Mouse (Mus musculus): Measurements from ENCODE around the gene Ly6f. TPM values are rescaled to one million over a fixed set of nuclear protein-coding genes. Genes with fewer than 3 reads are reported as not detected.

Gene Ly6f
- polyA plus RNA-seq (2015; fragmentation: Nextera tagmentation; extraction: Ambion mirVana): not detected in 2 replicates

- Histone ChIP-seq H3K4me3 (ENCODE audit: low read length) (no peak within 1 kb of the TSS), H3K27ac (ENCODE audit: low read length) (no peak within 1 kb of the TSS), H3K27me3 (ENCODE audit: control insufficient read depth, insufficient read depth, low read length) (no peaks in the 10 kb centered on the region), H3K4me2 (ENCODE audit: low read depth, low read length) (no peak within 1 kb of the TSS), H3K9ac (ENCODE audit: low read length) (no peak within 1 kb of the TSS), H3K9me3 (replicated peaks; ENCODE audit: control insufficient read depth, low read length) (no peaks in the 10 kb centered on the region), H3K4me1 (ENCODE audit: control insufficient read depth, insufficient read depth, low read length) (no peaks in the 10 kb centered on the region), H3K36me3 (ENCODE audit: control insufficient read depth, insufficient read depth) (no peaks in the 10 kb centered on the region)
- no peak for ATAC-seq (replicated peaks; ENCODE audit: extremely low read depth, insufficient read depth, low FRiP score)
Measured at GRCm38 (mm10) chr15:75268121-75268520, at the start of gene Ly6f. TSS of gene Ly6f (plus strand) at chr15:75268421.

GRCm38 (mm10) chr15:75221942-75222341 is 46.3 kb upstream of the Ly6f start:
- Histone ChIP-seq H3K4me3 (ENCODE audit: low read length) (no peak overlapping the region), H3K27me3 (ENCODE audit: control insufficient read depth, insufficient read depth, low read length) (no peaks in the 10 kb centered on the region), H3K9me3 (replicated peaks; ENCODE audit: control insufficient read depth, low read length) (no peaks in the 10 kb centered on the region), H3K9ac (ENCODE audit: low read length) (no peak overlapping the region), H3K4me1 (ENCODE audit: control insufficient read depth, insufficient read depth, low read length) (no peaks in the 10 kb centered on the region), H3K4me2 (ENCODE audit: low read depth, low read length) (no peak overlapping the region), H3K36me3 (ENCODE audit: control insufficient read depth, insufficient read depth) (no peaks in the 10 kb centered on the region), H3K27ac (ENCODE audit: low read length) (no peak overlapping the region)
- ATAC-seq (replicated peaks; ENCODE audit: extremely low read depth, insufficient read depth, low FRiP score): no peak

DNA sequence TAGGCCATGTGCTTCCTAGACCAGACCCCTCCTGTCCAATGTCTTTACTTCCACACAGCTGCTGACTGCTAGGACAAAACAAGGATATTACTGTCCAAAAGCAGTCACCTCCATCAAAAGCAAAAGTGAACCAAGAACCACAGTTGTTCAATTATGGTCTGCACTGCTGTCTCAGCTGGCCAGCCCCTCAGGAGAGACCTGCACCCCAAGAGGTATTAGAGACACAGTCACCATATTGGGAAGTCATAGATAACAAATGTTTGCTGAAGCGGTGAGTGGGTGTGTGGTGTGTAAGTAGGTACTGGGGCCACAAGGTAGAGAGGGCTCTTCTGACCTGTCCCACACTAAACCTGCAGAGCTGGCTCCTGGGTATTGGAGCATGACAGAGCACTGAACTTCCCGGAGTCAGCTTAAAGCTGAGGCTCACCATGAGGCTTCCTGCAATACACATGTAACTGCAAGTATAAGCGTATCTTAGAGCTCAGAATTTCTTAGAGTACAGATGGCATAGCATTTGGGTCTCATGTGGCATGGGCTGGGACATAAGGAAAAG is 30.4 kb upstream of the Ly6f start:
- Histone ChIP-seq H3K27me3 (ENCODE audit: control insufficient read depth, insufficient read depth, low read length) (no peaks in the 10 kb centered on the region), H3K4me2 (ENCODE audit: low read depth, low read length) (no peak overlapping the region), H3K4me1 (ENCODE audit: control insufficient read depth, insufficient read depth, low read length) (no peaks in the 10 kb centered on the region), H3K9ac (ENCODE audit: low read length) (no peak overlapping the region), H3K4me3 (ENCODE audit: low read length) (no peak overlapping the region), H3K36me3 (ENCODE audit: control insufficient read depth, insufficient read depth) (no peaks in the 10 kb centered on the region), H3K27ac (ENCODE audit: low read length) (no peak overlapping the region), H3K9me3 (replicated peaks; ENCODE audit: control insufficient read depth, low read length) (no peaks in the 10 kb centered on the region)
- 71% methylated on average over 3 of the region's 3 CpGs for WGBS
- ATAC-seq (replicated peaks; ENCODE audit: extremely low read depth, insufficient read depth, low FRiP score): no peak

DNA sequence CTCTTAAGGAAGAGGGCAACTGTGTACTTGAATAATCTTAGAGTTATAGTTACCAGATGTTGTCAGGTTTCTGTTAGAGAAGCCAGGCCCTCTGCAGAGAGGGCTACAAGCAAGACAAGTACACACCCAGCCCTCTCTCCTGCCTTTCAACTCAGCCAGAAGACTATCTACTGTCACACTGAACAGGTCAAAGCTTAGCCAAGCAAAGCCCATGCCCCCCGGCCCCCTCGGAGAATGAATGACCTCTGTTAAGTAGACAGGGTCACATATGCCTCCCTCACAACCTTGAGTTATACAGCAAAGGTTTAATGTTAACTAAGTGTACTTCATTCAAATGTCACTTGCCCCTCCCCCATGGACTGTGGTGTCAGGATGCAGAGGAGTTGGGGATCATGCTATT is 27.7 kb upstream of the Ly6f start:
- WGBS: 75% methylated on average over 2 of the region's 2 CpGs
- H3K27ac ChIP-seq (ENCODE audit: low read length): no peak overlapping the region
- no peak for ATAC-seq (replicated peaks; ENCODE audit: extremely low read depth, insufficient read depth, low FRiP score)
- H3K4me2 ChIP-seq (ENCODE audit: low read depth, low read length): no peak overlapping the region
- no peak overlapping the region for H3K9ac ChIP-seq (ENCODE audit: low read length)
- no peaks in the 10 kb centered on the region for H3K27me3 ChIP-seq (ENCODE audit: control insufficient read depth, insufficient read depth, low read length)
- H3K4me1 ChIP-seq (ENCODE audit: control insufficient read depth, insufficient read depth, low read length): no peaks in the 10 kb centered on the region
- no peaks in the 10 kb centered on the region for H3K9me3 ChIP-seq (replicated peaks; ENCODE audit: control insufficient read depth, low read length)
- H3K36me3 ChIP-seq (ENCODE audit: control insufficient read depth, insufficient read depth): no peaks in the 10 kb centered on the region
- no peak overlapping the region for H3K4me3 ChIP-seq (ENCODE audit: low read length)

- no peak for ATAC-seq (replicated peaks; ENCODE audit: extremely low read depth, insufficient read depth, low FRiP score)
- 65% methylated on average over 3 of the region's 3 CpGs for WGBS
- H3K36me3 ChIP-seq (ENCODE audit: control insufficient read depth, insufficient read depth): no peaks in the 10 kb centered on the region
Measured at GRCm38 (mm10) chr15:75242756-75243640, 25.2 kb upstream of the Ly6f start.

DNA sequence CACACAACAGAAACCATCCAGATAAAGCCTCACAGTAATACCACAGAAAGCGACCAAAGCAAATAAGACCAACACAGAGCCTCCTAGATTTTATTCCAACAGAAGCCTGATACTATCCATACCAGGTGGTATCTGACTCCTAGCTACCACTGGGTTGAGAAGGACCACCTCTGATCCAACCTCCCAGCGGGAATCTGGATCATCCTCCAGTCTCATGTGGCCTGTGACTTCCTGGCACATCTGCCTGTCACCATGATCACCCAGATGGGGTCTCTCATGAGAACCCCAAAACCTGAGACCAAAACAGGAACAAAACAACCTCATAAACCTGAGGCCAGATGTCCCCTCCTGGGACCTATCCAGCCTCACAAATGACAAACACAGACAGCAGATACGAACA is 13.6 kb upstream of the Ly6f start:
- ATAC-seq (replicated peaks; ENCODE audit: extremely low read depth, insufficient read depth, low FRiP score): no peak
- WGBS: 59% methylated on average over 3 of the region's 3 CpGs
- Histone ChIP-seq H3K27me3 (ENCODE audit: control insufficient read depth, insufficient read depth, low read length) (no peaks in the 10 kb centered on the region), H3K27ac (ENCODE audit: low read length) (no peak overlapping the region), H3K9ac (ENCODE audit: low read length) (no peak overlapping the region), H3K36me3 (ENCODE audit: control insufficient read depth, insufficient read depth) (no peaks in the 10 kb centered on the region), H3K9me3 (replicated peaks; ENCODE audit: control insufficient read depth, low read length) (no peaks in the 10 kb centered on the region), H3K4me3 (ENCODE audit: low read length) (no peak overlapping the region), H3K4me2 (ENCODE audit: low read depth, low read length) (no peak overlapping the region), H3K4me1 (ENCODE audit: control insufficient read depth, insufficient read depth, low read length) (no peaks in the 10 kb centered on the region)

More at GRCm38 (mm10) chr15:75242756-75243640, 25.2 kb upstream of the Ly6f start:
- Histone ChIP-seq H3K4me3 (ENCODE audit: low read length) (no peak overlapping the region), H3K9me3 (replicated peaks; ENCODE audit: control insufficient read depth, low read length) (no peaks in the 10 kb centered on the region), H3K9ac (ENCODE audit: low read length) (no peak overlapping the region), H3K4me1 (ENCODE audit: control insufficient read depth, insufficient read depth, low read length) (no peaks in the 10 kb centered on the region), H3K27ac (ENCODE audit: low read length) (no peak overlapping the region), H3K4me2 (ENCODE audit: low read depth, low read length) (no peak overlapping the region), H3K27me3 (ENCODE audit: control insufficient read depth, insufficient read depth, low read length) (no peaks in the 10 kb centered on the region)

DNA sequence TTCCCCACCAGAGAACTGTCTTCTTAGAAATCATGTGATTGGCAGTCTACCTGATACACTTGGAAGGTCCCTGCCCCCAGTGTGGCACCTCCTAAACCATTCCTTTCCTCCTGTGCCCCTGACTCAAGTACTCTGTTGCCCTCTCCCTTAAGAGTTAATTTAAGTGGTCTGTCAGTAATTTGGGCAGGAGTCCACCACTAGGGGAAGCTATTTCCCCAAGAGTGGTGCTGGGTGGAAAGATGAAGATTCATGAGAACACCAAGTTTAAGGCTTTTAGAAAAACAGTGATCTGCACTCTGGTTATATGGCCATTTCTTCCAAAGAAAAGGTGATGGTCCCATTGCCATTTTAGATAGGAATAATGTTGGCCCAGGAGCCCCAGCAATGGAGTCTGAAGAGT is 2.4 kb upstream of the Ly6f start:
- Histone ChIP-seq H3K9me3 (replicated peaks; ENCODE audit: control insufficient read depth, low read length) (peaks cover 6% of the 10 kb centered on the region; the same call in 1 of the 2 replicates), H3K27ac (ENCODE audit: low read length) (no peak overlapping the region), H3K36me3 (ENCODE audit: control insufficient read depth, insufficient read depth) (no peaks in the 10 kb centered on the region), H3K9ac (ENCODE audit: low read length) (no peak overlapping the region), H3K4me1 (ENCODE audit: control insufficient read depth, insufficient read depth, low read length) (no peaks in the 10 kb centered on the region), H3K27me3 (ENCODE audit: control insufficient read depth, insufficient read depth, low read length) (no peaks in the 10 kb centered on the region), H3K4me3 (ENCODE audit: low read length) (no peak overlapping the region), H3K4me2 (ENCODE audit: low read depth, low read length) (no peak overlapping the region)
- no peak for ATAC-seq (replicated peaks; ENCODE audit: extremely low read depth, insufficient read depth, low FRiP score)

GRCm38 (mm10) chr15:75266626-75267025 is 1.6 kb upstream of the Ly6f start:
- no peak for ATAC-seq (replicated peaks; ENCODE audit: extremely low read depth, insufficient read depth, low FRiP score)
- H3K36me3 ChIP-seq (ENCODE audit: control insufficient read depth, insufficient read depth): no peaks in the 10 kb centered on the region
- no peak overlapping the region for H3K4me3 ChIP-seq (ENCODE audit: low read length)
- H3K27ac ChIP-seq (ENCODE audit: low read length): no peak overlapping the region
- H3K4me1 ChIP-seq (ENCODE audit: control insufficient read depth, insufficient read depth, low read length): no peaks in the 10 kb centered on the region
- H3K9ac ChIP-seq (ENCODE audit: low read length): no peak overlapping the region
- H3K27me3 ChIP-seq (ENCODE audit: control insufficient read depth, insufficient read depth, low read length): no peaks in the 10 kb centered on the region
- WGBS: 65% methylated on average over 1 of the region's 1 CpGs
- peaks cover under 1% of the 10 kb centered on the region; the same call in 1 of the 2 replicates for H3K9me3 ChIP-seq (replicated peaks; ENCODE audit: control insufficient read depth, low read length)
- no peak overlapping the region for H3K4me2 ChIP-seq (ENCODE audit: low read depth, low read length)

Data from heart, embryonic 16.5 days (tissue).